Mouse (Mus musculus): ENCODE results near the gene Ccdc175. TPM values are rescaled to one million over a fixed set of nuclear protein-coding genes. Genes with fewer than 3 reads are reported as not detected.

Gene Ccdc175
- total RNA-seq, 2 experiments from 2014 or later: not detected

DNA sequence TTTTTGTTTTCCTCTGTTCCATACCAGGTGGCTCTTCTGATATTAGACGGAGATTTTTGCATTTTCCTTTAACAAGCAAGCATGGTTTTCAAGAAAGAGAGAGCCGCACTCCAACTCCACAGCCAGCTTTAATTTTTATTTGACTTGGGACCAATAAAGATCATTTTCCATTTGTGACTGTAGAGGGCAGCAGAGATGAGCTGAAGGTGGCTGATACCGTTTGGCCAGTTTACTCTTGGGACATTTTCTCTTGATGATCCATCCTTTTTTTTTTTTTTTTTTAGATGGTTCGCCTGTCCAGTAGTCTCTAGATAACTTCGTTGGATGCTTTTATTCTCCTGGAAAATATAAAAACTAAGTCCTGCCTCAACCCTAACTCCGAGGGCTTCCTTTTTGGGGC, 131.5 kb downstream of the Ccdc175 start:
- DNase-seq (ENCODE audit: low spot score in 2 of 2): no peak
- intact Hi-C loops (cut with DNase I): no loop called here

DNA sequence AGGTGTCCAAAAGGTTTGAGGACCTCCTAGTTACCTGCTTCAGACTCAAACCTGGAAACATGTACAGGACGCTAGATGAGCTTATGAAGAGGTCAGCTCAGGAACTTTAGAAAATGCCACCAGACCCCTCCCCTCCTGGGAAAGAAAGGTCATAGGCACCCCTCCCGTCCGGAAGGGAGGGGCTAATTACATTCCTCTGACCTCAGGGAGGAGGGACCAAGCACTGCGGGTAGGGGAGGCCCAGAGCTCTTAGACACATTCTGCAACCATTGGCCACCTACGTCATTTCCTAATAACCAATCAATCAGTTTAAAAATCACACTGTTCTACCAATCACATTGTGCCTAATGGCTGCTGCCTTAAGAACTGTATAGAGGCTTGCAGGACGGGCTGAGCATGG, 132.3 kb downstream of the Ccdc175 start:
- intact Hi-C loops (cut with DNase I): no loop called here
- no peak for DNase-seq (ENCODE audit: low spot score in 2 of 2)

Small RNA genes lying within 50 kb of the gene (microRNA-seq; reads per million reads assigned to microRNA genes)
- not detected for gene Gm24466

Other genes starting within 250 kb of the Ccdc175 start
- gene Gpr135, start 113.9 kb downstream of the Ccdc175 start, total RNA-seq (2021): 10 to 100 TPM; 12.1 to 14.6 TPM
- gene L3hypdh, start 99.6 kb downstream of the Ccdc175 start, total RNA-seq (2021): 1 to 10 TPM; 2.2 to 2.6 TPM
- gene Jkamp, start 99.4 kb downstream of the Ccdc175 start, total RNA-seq (2021): 10 to 100 TPM; 48.2 to 51.3 TPM
- gene Rtn1, start 224.0 kb upstream of the Ccdc175 start, total RNA-seq (2021): 1,000 to 10,000 TPM; 1,443 to 1,537 TPM

Measured in left cerebral cortex, postnatal 36 days (tissue).